Mouse (Mus musculus) MEL (cell line): ENCODE results near the gene Corin. TPM values are rescaled to one million over a fixed set of nuclear protein-coding genes. Genes with fewer than 3 reads are reported as not detected.

Source experiments
- DNase-seq: peaks from one replicate; pipeline ENCODE4 v3.0.0; 2011; ENCODE audit warnings: low read depth, low spot score
- H3K27ac ChIP-seq: 2 replicates; pipeline ENCODE4 v1.5.1; 2012; ENCODE audit warnings: low read depth, mild to moderate bottlenecking, control low read depth, low read length, moderate library complexity; ENCODE audit not compliant: control insufficient read depth
- H3K27me3 ChIP-seq, 2 experiments: fragments of 150-350 bp in 1 of 2; sonication (generic) in 1 of 2; 2 replicates each; pipeline ENCODE4 v1.6.1; 2012; ENCODE audit warnings: low read length in 2 of 2, mild to moderate bottlenecking in 2 of 2, improper control_type of control experiment in 1 of 2, moderate library complexity in 1 of 2; ENCODE audit not compliant: insufficient read depth in 2 of 2, control insufficient read depth in 1 of 2
- H3K36me3 ChIP-seq, 2 experiments: 2 replicates each; pipeline ENCODE4 v1.6.1; 2012 to 2014; ENCODE audit warnings: low read length in 2 of 2, improper control_type of control experiment in 1 of 2, inconsistent platforms in 1 of 2, mild to moderate bottlenecking in 1 of 2; ENCODE audit not compliant: insufficient read depth in 2 of 2, control insufficient read depth in 1 of 2
- H3K4me1 ChIP-seq, 2 experiments: fragments of 150-350 bp in 1 of 2; sonication (generic) in 1 of 2; 2 replicates each; pipeline ENCODE4 v1.6.1; 2012; ENCODE audit warnings: low read length in 2 of 2, improper control_type of control experiment in 1 of 2, mild to moderate bottlenecking in 1 of 2; ENCODE audit not compliant: insufficient read depth in 2 of 2, control insufficient read depth in 1 of 2
- H3K4me3 ChIP-seq, 2 experiments: fragments of 150-350 bp in 1 of 2; sonication (generic) in 1 of 2; 2 replicates each; pipeline ENCODE4 v1.5.1; 2012; ENCODE audit warnings: low read depth in 2 of 2, low read length in 2 of 2, mild to moderate bottlenecking in 2 of 2, moderate library complexity in 2 of 2, control low read depth in 1 of 2, improper control_type of control experiment in 1 of 2; ENCODE audit not compliant: control insufficient read depth in 1 of 2, insufficient read depth in 1 of 2
- H3K79me2 ChIP-seq: 2 replicates; pipeline ENCODE4 v1.6.1; 2012; ENCODE audit warnings: mild to moderate bottlenecking, low read length, moderate library complexity; ENCODE audit not compliant: control insufficient read depth, poor library complexity, insufficient read depth
- H3K9ac ChIP-seq: 2 replicates; pipeline ENCODE4 v1.6.1; 2012; ENCODE audit warnings: low read depth, mild to moderate bottlenecking, control low read depth, low read length, moderate library complexity; ENCODE audit not compliant: control insufficient read depth, poor library complexity, severe bottlenecking
- H3K9me3 ChIP-seq: fragments of 150-350 bp; sonication (generic); replicated peaks from 2 replicates; pipeline ENCODE4 v1.6.1; 2012; ENCODE audit warnings: mild to moderate bottlenecking, low read length, improper control_type of control experiment, moderate library complexity; ENCODE audit not compliant: insufficient read depth
- BHLHE40 ChIP-seq: IDR thresholded peaks from 2 replicates; pipeline ENCODE4 v1.6.1; 2012; ENCODE audit warnings: low read depth, mild to moderate bottlenecking, inconsistent platforms, low read length, improper control_type of control experiment, borderline replicate concordance
- CHD2 ChIP-seq: IDR thresholded peaks from 2 replicates; pipeline ENCODE4 v1.6.1; 2011; ENCODE audit warnings: low read length, improper control_type of control experiment
- CTCF ChIP-seq, 3 experiments: IDR thresholded peaks in 2 of 3; conservative IDR thresholded peaks in 1 of 3; 2 replicates each; pipeline ENCODE4 v1.5.1; 2011 to 2012; ENCODE audit warnings: low read length in 3 of 3, low read depth in 2 of 3, mild to moderate bottlenecking in 2 of 3, improper control_type of control experiment in 1 of 3, inconsistent platforms in 1 of 3, mixed read lengths in 1 of 3, moderate library complexity in 1 of 3; ENCODE audit not compliant: control insufficient read depth in 1 of 3, insufficient read depth in 1 of 3, poor library complexity in 1 of 3, severe bottlenecking in 1 of 3
- ELF1 ChIP-seq: IDR thresholded peaks from 2 replicates; pipeline ENCODE4 v1.6.1; 2014; ENCODE audit warnings: low read depth, mild to moderate bottlenecking, inconsistent platforms, low read length, improper control_type of control experiment, moderate library complexity
- EP300 ChIP-seq, 2 experiments: IDR thresholded peaks; 2 replicates each; pipeline ENCODE4 v1.6.1; 2011; ENCODE audit warnings: improper control_type of control experiment in 2 of 2, low read length in 2 of 2, low read depth in 1 of 2, mild to moderate bottlenecking in 1 of 2
- GABPA ChIP-seq: IDR thresholded peaks from 2 replicates; pipeline ENCODE4 v1.6.1; 2012; ENCODE audit warnings: low read depth, mild to moderate bottlenecking, inconsistent platforms, low read length, improper control_type of control experiment, moderate library complexity
- GATA1 ChIP-seq: IDR thresholded peaks from 2 replicates; pipeline ENCODE4 v1.6.1; 2011; ENCODE audit warnings: low read depth, low read length, improper control_type of control experiment
- HCFC1 ChIP-seq: IDR thresholded peaks from 2 replicates; pipeline ENCODE4 v1.6.1; 2012; ENCODE audit warnings: low read depth, mild to moderate bottlenecking, inconsistent platforms, low read length, improper control_type of control experiment, moderate library complexity
- MAX ChIP-seq: IDR thresholded peaks from 2 replicates; pipeline ENCODE4 v1.6.1; 2011; ENCODE audit warnings: low read length, improper control_type of control experiment
- MAZ ChIP-seq: IDR thresholded peaks from 2 replicates; pipeline ENCODE4 v1.6.1; 2012; ENCODE audit warnings: low read depth, mild to moderate bottlenecking, inconsistent platforms, low read length, improper control_type of control experiment
- MXI1 ChIP-seq: IDR thresholded peaks from 2 replicates; pipeline ENCODE4 v1.6.1; 2011; ENCODE audit warnings: mild to moderate bottlenecking, low read depth, low read length, improper control_type of control experiment
- MYC ChIP-seq: IDR thresholded peaks from 2 replicates; pipeline ENCODE4 v1.6.1; 2011; ENCODE audit warnings: low read depth, mild to moderate bottlenecking, low read length, improper control_type of control experiment, moderate library complexity
- NELFE ChIP-seq: IDR thresholded peaks from 2 replicates; pipeline ENCODE4 v1.6.1; 2011; ENCODE audit warnings: low read depth, low read length, improper control_type of control experiment
- POLR2A ChIP-seq, 2 experiments: IDR thresholded peaks; 2 replicates each; pipeline ENCODE4 v1.6.1; 2011 to 2012; ENCODE audit warnings: low read length in 2 of 2, mild to moderate bottlenecking in 2 of 2, control low read depth in 1 of 2, improper control_type of control experiment in 1 of 2, low read depth in 1 of 2, moderate library complexity in 1 of 2; ENCODE audit not compliant: control insufficient read depth in 1 of 2, insufficient read depth in 1 of 2, poor library complexity in 1 of 2
- POLR2AphosphoS2 ChIP-seq: IDR thresholded peaks from 2 replicates; pipeline ENCODE4 v1.6.1; 2011; ENCODE audit warnings: low read length, improper control_type of control experiment
- RCOR1 ChIP-seq: IDR thresholded peaks from 2 replicates; pipeline ENCODE4 v1.6.1; 2012; ENCODE audit warnings: low read depth, mild to moderate bottlenecking, inconsistent platforms, low read length, improper control_type of control experiment
- SIN3A ChIP-seq: IDR thresholded peaks from 2 replicates; pipeline ENCODE4 v1.6.1; 2012; ENCODE audit warnings: low read length, improper control_type of control experiment, inconsistent platforms
- TAL1 ChIP-seq: IDR thresholded peaks from 2 replicates; pipeline ENCODE4 v1.6.1; 2012; ENCODE audit warnings: mild to moderate bottlenecking, inconsistent platforms, low read length, moderate library complexity, mixed read lengths
- TCF12 ChIP-seq: IDR thresholded peaks from 2 replicates; pipeline ENCODE4 v1.6.1; 2014; ENCODE audit warnings: low read depth, mild to moderate bottlenecking, inconsistent platforms, low read length, improper control_type of control experiment, moderate library complexity
- UBTF ChIP-seq: IDR thresholded peaks from 2 replicates; pipeline ENCODE4 v1.6.1; 2012; ENCODE audit warnings: low read depth, mild to moderate bottlenecking, inconsistent platforms, low read length, improper control_type of control experiment, moderate library complexity, borderline replicate concordance; ENCODE audit not compliant: insufficient read depth
- USF1 ChIP-seq: IDR thresholded peaks from 2 replicates; pipeline ENCODE4 v1.6.1; 2014; ENCODE audit warnings: low read depth, mild to moderate bottlenecking, inconsistent platforms, low read length, improper control_type of control experiment, moderate library complexity
- ZC3H11A ChIP-seq: IDR thresholded peaks from 2 replicates; pipeline ENCODE4 v1.6.1; 2012; ENCODE audit warnings: low read depth, mild to moderate bottlenecking, inconsistent platforms, low read length, improper control_type of control experiment
- ZKSCAN1 ChIP-seq: IDR thresholded peaks from 2 replicates; pipeline ENCODE4 v1.6.1; 2012; ENCODE audit warnings: low read depth, mild to moderate bottlenecking, inconsistent platforms, low read length, improper control_type of control experiment, moderate library complexity
- ZMIZ1 ChIP-seq: IDR thresholded peaks from 2 replicates; pipeline ENCODE4 v1.6.1; 2012; ENCODE audit warnings: low read depth, mild to moderate bottlenecking, inconsistent platforms, low read length, improper control_type of control experiment, moderate library complexity
- ZNF384 ChIP-seq: IDR thresholded peaks from 2 replicates; pipeline ENCODE4 v1.6.1; 2012; ENCODE audit warnings: low read depth, mild to moderate bottlenecking, inconsistent platforms, low read length, improper control_type of control experiment
- polyA plus RNA-seq, 2 experiments: library from polyadenylated mRNA; stranded (reverse) in 1 of 2; unstranded in 1 of 2; fragments of >175 nt in 1 of 2; fragments of >200 nt in 1 of 2; gene quantifications; 2 replicates each; pipeline versions ENCODE4 v1.2.1 to v1.2.4; 2012; ENCODE audit warnings: low replicate concordance in 2 of 2, low read depth in 1 of 2; ENCODE audit not compliant: insufficient read length in 2 of 2, insufficient read depth in 1 of 2, missing spikeins in 1 of 2
- total RNA-seq: library from RNA; depleted of rRNA; stranded (reverse); fragments of 300-350 nt; gene quantifications from 2 replicates; pipeline ENCODE4 v1.2.3, GENCODE M21; 2012

The Corin gene
- total and polyA plus RNA-seq, 3 experiments = not detected

- Histone ChIP-seq H3K4me1 (no peaks in the 10 kb centered on the region), H3K79me2 (no peaks in the 10 kb centered on the region), H3K27me3 (no peaks in the 10 kb centered on the region; a peak in 1 of 4 replicates), H3K9ac (no peak overlapping the region), H3K36me3 (no peaks in the 10 kb centered on the region), H3K4me3 (no peak overlapping the region), H3K9me3 (no peaks in the 10 kb centered on the region), H3K27ac (no peak overlapping the region)
- TF ChIP-seq ZC3H11A (no peak), GATA1 (no peak), GABPA (no peak), POLR2AphosphoS2 (no peak), RCOR1 (no peak), USF1 (no peak), MXI1 (no peak), ELF1 (no peak), POLR2A (IDR thresholded peaks at IDR 0.05; ENCODE audit: control insufficient read depth in 1 of 2, insufficient read depth in 1 of 2, low read depth in 1 of 2, low read length in 2 of 2, poor library complexity in 1 of 2) (no peak), SIN3A (no peak), NELFE (no peak), MAX (no peak), BHLHE40 (no peak), ZKSCAN1 (no peak), CHD2 (no peak), MYC (no peak), ZNF384 (no peak), MAZ (no peak)
- no peak for DNase-seq
These were observed 31.8 kb downstream of the Corin start for GRCm38 (mm10) chr5:72472317-72473009.

GRCm38 (mm10) chr5:72471746-72472145 lies 32.5 kb downstream of the Corin start:
- Histone ChIP-seq H3K27me3 (no peaks in the 10 kb centered on the region; a peak in 1 of 4 replicates), H3K27ac (no peak overlapping the region), H3K9me3 (no peaks in the 10 kb centered on the region), H3K9ac (no peak overlapping the region), H3K4me3 (no peak overlapping the region), H3K79me2 (no peaks in the 10 kb centered on the region), H3K36me3 (no peaks in the 10 kb centered on the region), H3K4me1 (no peaks in the 10 kb centered on the region)
- no peak for TF ChIP-seq POLR2A (IDR thresholded peaks at IDR 0.05; ENCODE audit: control insufficient read depth in 1 of 2, insufficient read depth in 1 of 2, low read depth in 1 of 2, low read length in 2 of 2, poor library complexity in 1 of 2)
- no peak for TF ChIP-seq EP300 (IDR thresholded peaks at IDR 0.05; ENCODE audit: low read depth in 1 of 2, low read length in 2 of 2)
- TF ChIP-seq RCOR1 = no peak
- TF ChIP-seq MXI1 = no peak
- TF ChIP-seq ZKSCAN1 = no peak
- TF ChIP-seq TAL1 = no peak
- TF ChIP-seq MYC = no peak
- TF ChIP-seq ZMIZ1 = no peak
- TF ChIP-seq TCF12 = no peak
- no peak for TF ChIP-seq CTCF (IDR thresholded peaks at IDR 0.05 in 2 of 3, conservative IDR thresholded peaks at IDR 0.05 in 1 of 3; ENCODE audit: control insufficient read depth in 1 of 3, insufficient read depth in 1 of 3, low read depth in 2 of 3, low read length in 3 of 3, poor library complexity in 1 of 3, severe bottlenecking in 1 of 3)
- TF ChIP-seq ZC3H11A = no peak
- no peak for TF ChIP-seq GATA1
- TF ChIP-seq ELF1 = no peak
- TF ChIP-seq GABPA = no peak
- no peak for TF ChIP-seq UBTF
- TF ChIP-seq HCFC1 = no peak
- DNase-seq = no peak
